Comparison of ENCODE assay signal across 10 mouse cellular contexts in the genomic region with DNA sequence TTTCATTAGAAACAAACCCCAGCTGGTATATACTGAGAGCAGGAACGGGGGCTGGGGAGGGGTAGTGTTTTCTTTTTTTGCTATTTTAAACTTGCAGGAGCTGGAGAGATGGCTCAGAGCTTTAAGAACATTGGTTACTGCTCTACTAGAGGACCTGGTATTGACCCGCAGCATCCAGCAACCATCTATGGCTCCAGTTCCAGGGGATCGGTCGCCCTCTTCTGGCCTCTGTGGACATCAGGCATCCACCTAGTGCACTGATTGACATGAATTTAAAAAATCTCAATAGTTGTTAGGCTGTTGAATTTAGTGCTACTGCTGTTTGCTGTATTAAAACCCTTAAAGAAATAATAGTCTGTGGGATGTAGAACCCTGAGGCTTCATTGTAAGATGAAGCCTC. TPM values are rescaled to one million over a fixed set of nuclear protein-coding genes. Genes with fewer than 3 reads are reported as not detected.
DNase-seq lines count a peak whose midpoint lies in the region; ATAC-seq and TF ChIP-seq lines count a peak whose summit lies in the region.
"Had no signal": no experiment of that assay in that cellular context is flagged by ENCODE, and none has a peak within 500 bp of the region (broad histone marks: within the 10 kb centered on the region; RNA-seq: fewer than 3 reads in every experiment).

No protein-coding gene starts in this region.

- H3K27me3 ChIP-seq in kidney, embryonic 14.5 days (ENCODE audit: control insufficient read depth, insufficient read depth, low read length), result no peaks in the 10 kb centered on the region
- H3K27me3 ChIP-seq in ES-Bruce4 (ENCODE audit: control insufficient read depth, insufficient read depth, low read length, poor library complexity, severe bottlenecking), result no peaks in the 10 kb centered on the region
- no peaks in the 10 kb centered on the region for H3K27me3 ChIP-seq in midbrain, embryonic 12.5 days

- no peak for TF ChIP-seq EP300 in ES-Bruce4 (IDR thresholded peaks at IDR 0.05; ENCODE audit: insufficient read depth, low read depth, low read length)

- TF ChIP-seq POLR2A in ES-Bruce4 (IDR thresholded peaks at IDR 0.05; ENCODE audit: insufficient read depth, low read length), result no peak

- no peak overlapping the region for H3K9ac ChIP-seq in kidney, embryonic 14.5 days (ENCODE audit: low read depth, low read length)
- no peak overlapping the region for H3K9ac ChIP-seq in ES-Bruce4 (ENCODE audit: low read depth, poor library complexity, severe bottlenecking)
- no peak overlapping the region for H3K9ac ChIP-seq in midbrain, embryonic 12.5 days (replicated peaks)

- WGBS in kidney, embryonic 14.5 days, result 90% methylated on average over 4 of the region's 4 CpGs
- 96% methylated on average over 4 of the region's 4 CpGs for WGBS in midbrain, embryonic 12.5 days

- no peak overlapping the region; the same call in 1 of the 2 replicates for H3K4me2 ChIP-seq in kidney, embryonic 14.5 days (replicated peaks; ENCODE audit: low read depth, low read length)
- 0 out of 2 replicates have a peak overlapping the region, but pooled peaks have one; percentile 98 for H3K4me2 ChIP-seq in midbrain, embryonic 12.5 days (replicated peaks)

- peak overlapping the region; percentile 95; the same call in 1 of the 2 replicates for H3K4me3 ChIP-seq in kidney, embryonic 14.5 days (ENCODE audit: low read length)
- no peak overlapping the region for H3K4me3 ChIP-seq in ES-Bruce4 (ENCODE audit: low read depth, low read length)
- H3K4me3 ChIP-seq in brown adipose tissue, adult 24 weeks (ENCODE audit: insufficient read depth, low read depth, low read length), result peak overlapping the region; percentile 8; the same call in 1 of the 2 replicates
- no peak overlapping the region for H3K4me3 ChIP-seq in midbrain, embryonic 12.5 days
- H3K4me3 ChIP-seq: erythroblast, embryonic 14.5 days had no signal

- H3K27ac ChIP-seq in kidney, embryonic 14.5 days (ENCODE audit: low read depth, low read length), result no peak overlapping the region
- H3K27ac ChIP-seq in ES-Bruce4 (ENCODE audit: insufficient read depth, low read length), result no peak overlapping the region
- no peak overlapping the region for H3K27ac ChIP-seq in brown adipose tissue, adult 24 weeks (replicated peaks; ENCODE audit: low read depth, low read length)
- no peak overlapping the region for H3K27ac ChIP-seq in midbrain, embryonic 12.5 days (replicated peaks)

- no peak for DNase-seq in kidney, postnatal 10 days
- DNase-seq in cerebellum, postnatal 4 days (ENCODE audit: low spot score in 2 of 2), result no peak
- no peak for DNase-seq in adrenal gland, adult 8-10 months
- DNase-seq in c-Kit-positive CD71-positive TER-119-positive erythroid progenitor cells, embryonic 14.5 days (ENCODE audit: low spot score), result no peak
- DNase-seq: right cerebral cortex, adult 18-20 months had no signal

- no peaks in the 10 kb centered on the region for H3K36me3 ChIP-seq in kidney, embryonic 14.5 days (ENCODE audit: control insufficient read depth, insufficient read depth, low read length)
- H3K36me3 ChIP-seq in ES-Bruce4 (ENCODE audit: control insufficient read depth, insufficient read depth, low read length, poor library complexity, severe bottlenecking), result peaks cover 3% of the 10 kb centered on the region; the same call in 1 of the 2 replicates
- no peaks in the 10 kb centered on the region for H3K36me3 ChIP-seq in midbrain, embryonic 12.5 days

- H3K4me1 ChIP-seq in kidney, embryonic 14.5 days (ENCODE audit: control insufficient read depth, insufficient read depth, low read length), result peaks cover 14% of the 10 kb centered on the region
- peaks cover 1% of the 10 kb centered on the region for H3K4me1 ChIP-seq in ES-Bruce4 (ENCODE audit: control insufficient read depth, insufficient read depth, low read length)
- peaks cover 11% of the 10 kb centered on the region for H3K4me1 ChIP-seq in brown adipose tissue, adult 24 weeks (ENCODE audit: control insufficient read depth, insufficient read depth, insufficient read length, low read length)
- peaks cover 26% of the 10 kb centered on the region for H3K4me1 ChIP-seq in midbrain, embryonic 12.5 days

- no peaks in the 10 kb centered on the region for H3K9me3 ChIP-seq in kidney, embryonic 14.5 days (ENCODE audit: control insufficient read depth, low read length)
- no peaks in the 10 kb centered on the region for H3K9me3 ChIP-seq in ES-Bruce4 (replicated peaks; ENCODE audit: control insufficient read depth, insufficient read depth, low read length, poor library complexity, severe bottlenecking)
- no peaks in the 10 kb centered on the region for H3K9me3 ChIP-seq in midbrain, embryonic 12.5 days

- TF ChIP-seq CTCF in ES-Bruce4 (IDR thresholded peaks at IDR 0.05; ENCODE audit: low read depth, low read length), result peak; percentile 68

- no peak for ATAC-seq in kidney, embryonic 14.5 days (ENCODE audit: low FRiP score, low TSS enrichment)
- no peak for ATAC-seq in midbrain, embryonic 12.5 days (ENCODE audit: low FRiP score, low read depth)

RNA-seq across cellular contexts. Expression of a gene that starts 1.9 kb away (rescaled TPM):
- polyA plus RNA-seq in kidney, embryonic 14.5 days (2014; fragmentation: Nextera tagmentation; extraction: Ambion mirVana), result 18.1 and 23.2 TPM in 2 replicates
- 118 and 124 TPM in 2 replicates for polyA plus RNA-seq in ES-Bruce4 (2011; ENCODE audit: insufficient read depth, insufficient read length, low read depth, missing spikeins)
- polyA plus RNA-seq in brown adipose tissue, adult 24 weeks (2012; ENCODE audit: insufficient read depth, insufficient read length, missing spikeins), result 7.8 and 10.1 TPM in 2 replicates
- 15.3 and 15.7 TPM in 2 replicates for polyA plus RNA-seq in midbrain, embryonic 12.5 days (2016; fragmentation: Nextera tagmentation; extraction: Ambion mirVana)
- total RNA-seq in adrenal gland, adult 8-10 months (2022), result 10 to 100 TPM; 24.2 to 46.2 (median 33.3) TPM

Comparison
In these comparisons a context has a peak if more than half of its experiments do, and no peak if none do; other contexts are left out.
1. H3K4me3 ChIP-seq: peak in kidney, embryonic 14.5 days (single experiment) and brown adipose tissue, adult 24 weeks (single experiment); none in ES-Bruce4 (single experiment) and midbrain, embryonic 12.5 days (single experiment).